Mouse (Mus musculus): ENCODE measurements around the gene Ndufc1. TPM values are rescaled to one million over a fixed set of nuclear protein-coding genes. Genes with fewer than 3 reads are reported as not detected.

Gene Ndufc1
- total and polyA plus RNA-seq, 3 experiments: 159 to 213 (median 206) TPM

GRCm38 (mm10) chr3:51383409-51383808, 25.4 kb downstream of the Ndufc1 start:
- no peaks in the 10 kb centered on the region for H3K36me3 ChIP-seq (replicated peaks in 1 of 2; ENCODE audit: control insufficient read depth in 1 of 2, insufficient read depth in 1 of 2, low read length in 1 of 2)
- TF ChIP-seq JUND (conservative IDR thresholded peaks at IDR 0.05; ENCODE audit: low read depth, low read length) (no peak), CHD2 (IDR thresholded peaks at IDR 0.05; ENCODE audit: low read length) (no peak), RAD21 (IDR thresholded peaks at IDR 0.05; ENCODE audit: low read depth, low read length) (no peak), KAT2A (IDR thresholded peaks at IDR 0.05; ENCODE audit: insufficient replicate concordance, low read length) (no peak), USF2 (conservative IDR thresholded peaks at IDR 0.05; ENCODE audit: low read depth, low read length) (no peak), TBP (conservative IDR thresholded peaks at IDR 0.05; ENCODE audit: low read depth, low read length) (no peak), ZMIZ1 (IDR thresholded peaks at IDR 0.05; ENCODE audit: low read depth, low read length) (no peak), ETS1 (conservative IDR thresholded peaks at IDR 0.05; ENCODE audit: low read depth, low read length) (no peak), POLR2AphosphoS2 (IDR thresholded peaks at IDR 0.05; ENCODE audit: low read depth, low read length) (no peak), PAX5 (IDR thresholded peaks at IDR 0.05; ENCODE audit: low read length) (no peak)
- no peak overlapping the region for H3K4me2 ChIP-seq (ENCODE audit: insufficient read depth, low read depth, poor library complexity, severe bottlenecking)
- dilution Hi-C loops (cut with MboI; ENCODE audit: extremely low pct_ligation_motif_present, extremely low pct_unique_long_range_greater_than_20kb, low sequenced_read_pairs): no loop called here
- no peak for DNase-seq (ENCODE audit: extremely low read depth)
- H3K79me2 ChIP-seq (replicated peaks; ENCODE audit: control insufficient read depth, extremely low read depth, insufficient read depth, poor library complexity, severe bottlenecking): no peaks in the 10 kb centered on the region
- H3K9ac ChIP-seq (ENCODE audit: insufficient read depth, low read depth): no peak overlapping the region
- H3K4me1 ChIP-seq (ENCODE audit: control insufficient read depth in 1 of 2, insufficient read depth in 2 of 2): peaks cover 3 to 21% of the 10 kb centered on the region in 2 experiments; a peak in 3 of 4 replicates
- no peak overlapping the region for H3K4me3 ChIP-seq (replicated peaks in 1 of 3; ENCODE audit: low read depth in 2 of 3, low read length in 2 of 3, poor library complexity in 1 of 3)
- no peaks in the 10 kb centered on the region for H3K27me3 ChIP-seq (replicated peaks)
- H3K9me3 ChIP-seq (replicated peaks; ENCODE audit: low read length): no peaks in the 10 kb centered on the region
- in situ Hi-C loops (cut with MboI; ENCODE audit: low pct_ligation_motif_present, low pct_unique_long_range_greater_than_20kb, low sequenced_read_pairs): no loop called here
- no peak overlapping the region for H3K27ac ChIP-seq (ENCODE audit: insufficient read depth, low read depth)

GRCm38 (mm10) chr3:51380660-51381014, 28.2 kb downstream of the Ndufc1 start:
- H3K79me2 ChIP-seq (replicated peaks; ENCODE audit: control insufficient read depth, extremely low read depth, insufficient read depth, poor library complexity, severe bottlenecking): no peaks in the 10 kb centered on the region
- no peaks in the 10 kb centered on the region for H3K36me3 ChIP-seq (replicated peaks in 1 of 2; ENCODE audit: control insufficient read depth in 1 of 2, insufficient read depth in 1 of 2, low read length in 1 of 2)
- H3K9ac ChIP-seq (ENCODE audit: insufficient read depth, low read depth): no peak overlapping the region
- no peaks in the 10 kb centered on the region for H3K27me3 ChIP-seq (replicated peaks)
- DNase-seq (ENCODE audit: extremely low read depth): no peak
- in situ Hi-C loops (cut with MboI; ENCODE audit: low pct_ligation_motif_present, low pct_unique_long_range_greater_than_20kb, low sequenced_read_pairs): no loop called here
- TF ChIP-seq POLR2AphosphoS2 (IDR thresholded peaks at IDR 0.05; ENCODE audit: low read depth, low read length): no peak
- TF ChIP-seq ETS1 (conservative IDR thresholded peaks at IDR 0.05; ENCODE audit: low read depth, low read length): no peak
- no peak for TF ChIP-seq JUN (IDR thresholded peaks at IDR 0.05; ENCODE audit: insufficient read depth, low read depth, low read length)
- TF ChIP-seq ZNF384 (IDR thresholded peaks at IDR 0.05; ENCODE audit: low read depth, low read length): peak; percentile 73
- no peak for TF ChIP-seq TBP (conservative IDR thresholded peaks at IDR 0.05; ENCODE audit: low read depth, low read length)
- no peak for TF ChIP-seq ZMIZ1 (IDR thresholded peaks at IDR 0.05; ENCODE audit: low read depth, low read length)
- TF ChIP-seq ELF1 (IDR thresholded peaks at IDR 0.05; ENCODE audit: low read depth, low read length): no peak
- H3K4me2 ChIP-seq (ENCODE audit: insufficient read depth, low read depth, poor library complexity, severe bottlenecking): no peak overlapping the region
- H3K9me3 ChIP-seq (replicated peaks; ENCODE audit: low read length): no peaks in the 10 kb centered on the region
- dilution Hi-C loops (cut with MboI; ENCODE audit: extremely low pct_ligation_motif_present, extremely low pct_unique_long_range_greater_than_20kb, low sequenced_read_pairs): no loop called here
- H3K4me1 ChIP-seq (ENCODE audit: control insufficient read depth in 1 of 2, insufficient read depth in 2 of 2): peaks cover 0 to 13% of the 10 kb centered on the region in 2 experiments; a peak in 2 of 4 replicates
- no peak overlapping the region for H3K27ac ChIP-seq (ENCODE audit: insufficient read depth, low read depth)
- H3K4me3 ChIP-seq (replicated peaks in 1 of 3; ENCODE audit: low read depth in 2 of 3, low read length in 2 of 3, poor library complexity in 1 of 3): no peak overlapping the region

Measured in CH12.LX (cell line).